Mouse (Mus musculus) cerebellum, adult 2 months (tissue): ENCODE data around the gene Cldn5.

ENCODE experiments used
- CTCF ChIP-seq: fragments of 200-500 bp; IDR thresholded peaks from 2 replicates; pipeline ENCODE4 v1.5.1; 2011; ENCODE audit warnings: low read depth, mild to moderate bottlenecking, control low read depth, low read length, moderate library complexity, borderline replicate concordance; ENCODE audit not compliant: insufficient read depth
- POLR2A ChIP-seq: fragments of 200-500 bp; IDR thresholded peaks from 2 replicates; pipeline ENCODE4 v1.6.1; 2011; ENCODE audit warnings: low read length, control low read depth, borderline replicate concordance; ENCODE audit not compliant: insufficient read depth

GRCm38 (mm10) chr16:18796645-18797044 is 20.0 kb downstream of the Cldn5 start:
- TF ChIP-seq POLR2A (no peak), CTCF (no peak)
